Comparison of ENCODE assay signal across 20 mouse cellular contexts in the genomic region with DNA sequence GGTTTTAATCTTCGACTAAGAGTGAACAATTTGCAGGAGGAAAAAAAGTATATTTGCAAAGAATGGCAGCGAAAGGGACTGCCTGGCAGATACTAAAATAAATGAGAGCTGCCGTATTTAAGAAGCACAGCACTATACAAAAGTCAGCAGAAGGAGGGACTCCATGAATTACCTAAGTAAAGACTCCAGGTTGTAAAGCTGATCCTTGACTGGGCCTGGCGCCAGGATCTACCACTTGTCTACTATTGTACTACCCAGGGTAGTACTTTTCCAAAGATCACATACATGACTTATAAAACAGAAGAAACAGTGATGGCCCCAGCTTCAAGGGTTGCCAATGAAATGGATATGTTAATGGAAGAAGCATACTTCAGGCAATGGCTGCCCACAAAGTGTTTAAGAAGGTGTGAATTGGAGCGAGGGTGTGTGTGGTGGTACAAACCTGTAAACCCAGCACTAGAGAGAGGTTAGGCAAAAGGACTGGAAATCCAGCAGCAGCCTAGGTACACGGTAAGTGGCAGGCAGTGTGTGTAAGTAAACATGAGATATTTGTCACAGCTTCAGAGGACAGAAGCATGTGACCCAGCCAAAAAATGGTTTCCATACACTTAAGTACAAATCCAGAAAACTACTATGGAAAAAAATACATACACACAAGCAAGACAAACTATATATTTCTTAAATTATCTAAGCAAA.
DNase-seq lines count a peak whose midpoint lies in the region; ATAC-seq lines count a peak whose summit lies in the region.
"Had no signal": no experiment of that assay in that cellular context is flagged by ENCODE, and none has a peak within 500 bp of the region (broad histone marks: within the 10 kb centered on the region; RNA-seq: fewer than 3 reads in every experiment).

No protein-coding gene starts in this region.

- H3K36me3 ChIP-seq in limb, embryonic 13.5 days: no peaks in the 10 kb centered on the region
- H3K36me3 ChIP-seq in heart, embryonic 10.5 days: no peaks in the 10 kb centered on the region
- H3K36me3 ChIP-seq: embryonic facial prominence, embryonic 15.5 days; midbrain, embryonic 12.5 days had no signal

- ATAC-seq in limb, embryonic 13.5 days (ENCODE audit: low FRiP score, low read depth): peak; percentile 48; the same call in 1 of the 2 replicates
- ATAC-seq: activated CD4-positive, CD25-positive, alpha-beta regulatory T cell, adult 4 months; forebrain, embryonic 16.5 days had no signal

- no peak overlapping the region for H3K9ac ChIP-seq in limb, embryonic 13.5 days
- H3K9ac ChIP-seq: embryonic facial prominence, embryonic 15.5 days; hindbrain, embryonic 13.5 days; liver, embryonic 14.5 days; midbrain, embryonic 12.5 days had no signal

- H3K27ac ChIP-seq in limb, embryonic 13.5 days: peak overlapping the region; percentile 56
- H3K27ac ChIP-seq in heart, embryonic 10.5 days: no peak overlapping the region
- H3K27ac ChIP-seq: embryonic facial prominence, embryonic 15.5 days; hindbrain, embryonic 13.5 days; liver, embryonic 14.5 days; midbrain, embryonic 12.5 days had no signal

- no peak overlapping the region for H3K4me2 ChIP-seq in limb, embryonic 13.5 days (replicated peaks)
- H3K4me2 ChIP-seq: embryonic facial prominence, embryonic 15.5 days; hindbrain, embryonic 13.5 days; midbrain, embryonic 12.5 days had no signal

- peaks cover 43% of the 10 kb centered on the region for H3K4me1 ChIP-seq in limb, embryonic 13.5 days
- H3K4me1 ChIP-seq in heart, embryonic 10.5 days: no peaks in the 10 kb centered on the region

- no peaks in the 10 kb centered on the region for H3K27me3 ChIP-seq in limb, embryonic 13.5 days
- H3K27me3 ChIP-seq in heart, embryonic 10.5 days (ENCODE audit: insufficient read depth, poor library complexity, severe bottlenecking): no peaks in the 10 kb centered on the region
- H3K27me3 ChIP-seq: embryonic facial prominence, embryonic 15.5 days; hindbrain, embryonic 13.5 days; midbrain, embryonic 12.5 days had no signal

- H3K9me3 ChIP-seq in limb, embryonic 13.5 days: no peaks in the 10 kb centered on the region
- H3K9me3 ChIP-seq in heart, embryonic 10.5 days: no peaks in the 10 kb centered on the region
- H3K9me3 ChIP-seq: embryonic facial prominence, embryonic 15.5 days; hindbrain, embryonic 13.5 days; midbrain, embryonic 12.5 days had no signal

- no peak overlapping the region for H3K4me3 ChIP-seq in limb, embryonic 13.5 days
- H3K4me3 ChIP-seq in heart, embryonic 10.5 days: no peak overlapping the region
- H3K4me3 ChIP-seq: embryonic facial prominence, embryonic 15.5 days; hindbrain, embryonic 13.5 days; midbrain, embryonic 12.5 days had no signal

- 54% methylated on average over 6 of the region's 6 CpGs for WGBS in limb, embryonic 13.5 days
- 88% methylated on average over 6 of the region's 6 CpGs for WGBS in heart, embryonic 10.5 days

- DNase-seq in kidney, postnatal 25 days: peak; percentile 6 to 37
- no peak for DNase-seq in kidney, postnatal 36 days
- peak; percentile 35 to 40 for DNase-seq in lung, adult 18-20 months
- peak; percentile 7 for DNase-seq in lung, postnatal 10 days
- DNase-seq in gastrocnemius, postnatal 4 days (ENCODE audit: low spot score in 2 of 2): no peak
- DNase-seq in urinary bladder, postnatal 14 days (ENCODE audit: low spot score): no peak
- DNase-seq in heart, embryonic 10.5 days (ENCODE audit: low spot score): no peak
- DNase-seq: adrenal gland, adult 8-10 months; cerebellum, adult 9-10 months; gastrocnemius, postnatal 10 days; heart, postnatal 36 days; kidney, adult 18-20 months; spleen, adult 18-20 months had no signal

Comparison
In these comparisons a context has a peak if more than half of its experiments do, and no peak if none do; other contexts are left out.
1. DNase-seq: peak in kidney, postnatal 25 days (2 of 2), lung, adult 18-20 months (2 of 2) and lung, postnatal 10 days (single experiment); none in kidney, postnatal 36 days (0 of 2), gastrocnemius, postnatal 4 days (0 of 2), urinary bladder, postnatal 14 days (single experiment) and heart, embryonic 10.5 days (single experiment).